Mouse (Mus musculus) splenic B cell, adult 2 months (primary cell): ENCODE measurements around the gene Fgd3.

Source experiments
- DNase-seq: peaks from one replicate; pipeline ENCODE4 v3.0.0-alpha.2; 2011; ENCODE audit warnings: low read depth, low spot score
- H3K27me3 ChIP-seq: 2 replicates; pipeline ENCODE4 v1.6.1; 2012; ENCODE audit warnings: mild to moderate bottlenecking, low read length, moderate library complexity, mixed read lengths; ENCODE audit not compliant: control insufficient read depth, poor library complexity, insufficient read depth, severe bottlenecking
- H3K36me3 ChIP-seq: 2 replicates; pipeline ENCODE4 v1.6.1; 2012; ENCODE audit warnings: mild to moderate bottlenecking, low read length, moderate library complexity, mixed read lengths; ENCODE audit not compliant: control insufficient read depth, poor library complexity, insufficient read depth, severe bottlenecking

The Fgd3 gene

DNA sequence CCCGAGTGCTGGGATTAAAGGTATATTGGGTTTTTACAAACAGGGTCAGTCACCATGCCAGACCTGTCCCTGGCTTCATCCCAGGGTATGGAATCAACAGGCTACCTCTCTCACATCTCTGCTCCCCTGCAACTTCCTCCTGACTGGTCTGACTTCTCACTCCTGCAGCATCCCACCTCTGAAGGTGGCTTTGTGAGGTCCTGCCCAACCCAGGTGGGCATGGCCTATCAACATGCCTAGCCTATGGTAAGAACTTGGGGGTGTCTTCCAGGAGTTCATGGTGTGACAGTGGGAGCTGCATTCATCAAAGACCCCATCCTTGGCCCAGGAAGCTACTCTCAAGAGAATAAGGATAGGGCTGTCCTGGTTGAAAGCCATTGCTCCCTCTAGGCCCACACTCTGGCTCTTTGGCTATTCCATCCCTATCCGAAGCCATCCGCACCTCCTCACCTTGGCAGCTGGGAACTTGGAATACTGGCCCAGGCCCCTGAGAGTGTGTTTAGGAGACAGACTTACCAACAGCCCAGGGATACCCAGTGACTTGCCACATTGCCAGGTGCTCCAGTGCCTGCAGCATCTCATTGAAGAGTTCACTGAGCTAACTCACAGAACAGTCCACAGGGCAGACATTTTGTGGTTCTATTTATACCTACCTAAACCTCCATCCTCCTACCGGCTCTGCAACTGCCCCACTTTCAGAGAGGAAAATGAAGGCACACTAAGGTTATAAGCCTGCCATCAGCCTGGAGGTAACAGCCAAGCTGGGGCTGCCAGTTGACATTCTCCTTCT lies 107.2 kb downstream of the Fgd3 start:
- no peak for DNase-seq
- Histone ChIP-seq H3K36me3 (0 out of 2 replicates have a peak, but pooled peaks cover under 1% of the 10 kb centered on the region), H3K27me3 (no peaks in the 10 kb centered on the region)
